Mouse (Mus musculus): ENCODE results near the gene Vmn1r143. TPM values are rescaled to one million over a fixed set of nuclear protein-coding genes. Genes with fewer than 3 reads are reported as not detected.
"Not testable (repeated sequence)": the region's sequence is repeated elsewhere in the genome, so short reads cannot be mapped to it uniquely, and the experiment has no call there.

Vmn1r143 gene
- not detected in 2 replicates for polyA plus RNA-seq (2014; fragmentation: Nextera tagmentation; extraction: Ambion mirVana)

GRCm38 (mm10) chr7:22189077-22189476 is at the start of gene Vmn1r143:
Gene Vmn1r143, plus strand, starts transcription at chr7:22189377.
- H3K36me3 ChIP-seq (ENCODE audit: control insufficient read depth, insufficient read depth, low read length); H3K4me1 ChIP-seq (ENCODE audit: control insufficient read depth, insufficient read depth, low read length); ATAC-seq (ENCODE audit: insufficient number of reproducible peaks, insufficient read depth, low FRiP score, low read depth); H3K9ac ChIP-seq (replicated peaks; ENCODE audit: low read depth, low read length); H3K9me3 ChIP-seq (ENCODE audit: control insufficient read depth, low read depth, low read length); H3K27me3 ChIP-seq (ENCODE audit: control insufficient read depth, insufficient read depth, low read length); H3K27ac ChIP-seq (ENCODE audit: low read length); H3K4me3 ChIP-seq (ENCODE audit: low read depth, low read length); H3K4me2 ChIP-seq (replicated peaks; ENCODE audit: low read depth, low read length): not testable (repeated sequence)
- WGBS: no CpG with 5 or more reads among the region's 3 CpGs

GRCm38 (mm10) chr7:22163935-22164334 is 25.2 kb upstream of the Vmn1r143 start, which contains the start of gene Vmn1r142:
Gene Vmn1r142, minus strand, starts transcription at chr7:22164035.
- not testable (repeated sequence) for H3K9ac ChIP-seq (replicated peaks; ENCODE audit: low read depth, low read length); H3K27me3 ChIP-seq (ENCODE audit: control insufficient read depth, insufficient read depth, low read length); H3K4me2 ChIP-seq (replicated peaks; ENCODE audit: low read depth, low read length); H3K4me1 ChIP-seq (ENCODE audit: control insufficient read depth, insufficient read depth, low read length); H3K4me3 ChIP-seq (ENCODE audit: low read depth, low read length); H3K27ac ChIP-seq (ENCODE audit: low read length); ATAC-seq (ENCODE audit: insufficient number of reproducible peaks, insufficient read depth, low FRiP score, low read depth); H3K9me3 ChIP-seq (ENCODE audit: control insufficient read depth, low read depth, low read length); H3K36me3 ChIP-seq (ENCODE audit: control insufficient read depth, insufficient read depth, low read length)
- WGBS: no CpG with 5 or more reads among the region's 3 CpGs

- H3K9ac ChIP-seq (replicated peaks; ENCODE audit: low read depth, low read length); H3K4me2 ChIP-seq (replicated peaks; ENCODE audit: low read depth, low read length); H3K27ac ChIP-seq (ENCODE audit: low read length); ATAC-seq (ENCODE audit: insufficient number of reproducible peaks, insufficient read depth, low FRiP score, low read depth); H3K9me3 ChIP-seq (ENCODE audit: control insufficient read depth, low read depth, low read length); H3K27me3 ChIP-seq (ENCODE audit: control insufficient read depth, insufficient read depth, low read length); H3K4me3 ChIP-seq (ENCODE audit: low read depth, low read length); H3K4me1 ChIP-seq (ENCODE audit: control insufficient read depth, insufficient read depth, low read length); H3K36me3 ChIP-seq (ENCODE audit: control insufficient read depth, insufficient read depth, low read length): not testable (repeated sequence)
- no CpG with 5 or more reads among the region's 2 CpGs for WGBS
Observed at GRCm38 (mm10) chr7:22201164-22201563, 12.0 kb downstream of the Vmn1r143 start, which contains the start of gene Gm8653. Gene Gm8653, minus strand, starts transcription at chr7:22201264.

GRCm38 (mm10) chr7:22229384-22229783 is 40.2 kb downstream of the Vmn1r143 start, which contains the start of gene Gm8453:
Gene Gm8453, minus strand, starts transcription at chr7:22229484.
- not testable (repeated sequence) for H3K4me3 ChIP-seq (ENCODE audit: low read depth, low read length); H3K27ac ChIP-seq (ENCODE audit: low read length); H3K9me3 ChIP-seq (ENCODE audit: control insufficient read depth, low read depth, low read length); H3K36me3 ChIP-seq (ENCODE audit: control insufficient read depth, insufficient read depth, low read length); H3K4me2 ChIP-seq (replicated peaks; ENCODE audit: low read depth, low read length); H3K27me3 ChIP-seq (ENCODE audit: control insufficient read depth, insufficient read depth, low read length); ATAC-seq (ENCODE audit: insufficient number of reproducible peaks, insufficient read depth, low FRiP score, low read depth); H3K4me1 ChIP-seq (ENCODE audit: control insufficient read depth, insufficient read depth, low read length); H3K9ac ChIP-seq (replicated peaks; ENCODE audit: low read depth, low read length)
- 38% methylated on average over 1 of the region's 2 CpGs for WGBS

Other genes with a start within 250 kb of the Vmn1r143 start
- not detected in 2 replicates for gene Vmn1r137, start 194.8 kb upstream of the Vmn1r143 start, polyA plus RNA-seq (2014; fragmentation: Nextera tagmentation; extraction: Ambion mirVana)
- not detected in 2 replicates for gene Vmn1r138, start 160.5 kb upstream of the Vmn1r143 start, polyA plus RNA-seq (2014; fragmentation: Nextera tagmentation; extraction: Ambion mirVana)
- gene Gm6176, start 133.1 kb upstream of the Vmn1r143 start, polyA plus RNA-seq (2014; fragmentation: Nextera tagmentation; extraction: Ambion mirVana): not detected in 2 replicates
- gene Vmn1r139, start 120.3 kb upstream of the Vmn1r143 start, polyA plus RNA-seq (2014; fragmentation: Nextera tagmentation; extraction: Ambion mirVana): not detected in 2 replicates
- not detected in 2 replicates for gene Gm16451, start 71.1 kb upstream of the Vmn1r143 start, polyA plus RNA-seq (2014; fragmentation: Nextera tagmentation; extraction: Ambion mirVana)
- not detected in 2 replicates for gene Gm10666, start 54.6 kb upstream of the Vmn1r143 start, polyA plus RNA-seq (2014; fragmentation: Nextera tagmentation; extraction: Ambion mirVana)
- gene Vmn1r142, start 25.3 kb upstream of the Vmn1r143 start, polyA plus RNA-seq (2014; fragmentation: Nextera tagmentation; extraction: Ambion mirVana): not detected in 2 replicates
- gene Gm8653, start 11.9 kb downstream of the Vmn1r143 start, polyA plus RNA-seq (2014; fragmentation: Nextera tagmentation; extraction: Ambion mirVana): not detected in 2 replicates
- not detected in 2 replicates for gene Gm8453, start 40.1 kb downstream of the Vmn1r143 start, polyA plus RNA-seq (2014; fragmentation: Nextera tagmentation; extraction: Ambion mirVana)
- not detected in 2 replicates for gene Gm4187, start 140.3 kb downstream of the Vmn1r143 start, polyA plus RNA-seq (2014; fragmentation: Nextera tagmentation; extraction: Ambion mirVana)
- not detected in 2 replicates for gene Gm8660, start 181.7 kb downstream of the Vmn1r143 start, polyA plus RNA-seq (2014; fragmentation: Nextera tagmentation; extraction: Ambion mirVana)
- gene Vmn1r148, start 224.2 kb downstream of the Vmn1r143 start, polyA plus RNA-seq (2014; fragmentation: Nextera tagmentation; extraction: Ambion mirVana): not detected in 2 replicates
- not detected in 2 replicates for gene Vmn1r149, start 248.9 kb downstream of the Vmn1r143 start, polyA plus RNA-seq (2014; fragmentation: Nextera tagmentation; extraction: Ambion mirVana)

Measured in stomach, embryonic 14.5 days (tissue).